Mouse (Mus musculus): Measurements from ENCODE around the gene Ccl5. TPM values are rescaled to one million over a fixed set of nuclear protein-coding genes. Genes with fewer than 3 reads are reported as not detected.

Ccl5 gene
- polyA plus RNA-seq (2014; fragmentation: Nextera tagmentation; extraction: Ambion mirVana), result 0.64 TPM in 1 of 2 replicates, not detected in the other

GRCm38 (mm10) chr11:83530360-83530759, at the start of gene Ccl5:
Gene Ccl5, minus strand, starts transcription at chr11:83530518.
- H3K4me2 ChIP-seq, result no peak within 1 kb of the TSS
- H3K4me1 ChIP-seq (ENCODE audit: insufficient read depth), result no peaks in the 10 kb centered on the region
- ATAC-seq (ENCODE audit: insufficient read depth), result no peak
- 84% methylated on average over 5 of the region's 5 CpGs for WGBS
- DNase-seq, result no peak
- no peak within 1 kb of the TSS for H3K9ac ChIP-seq
- no peaks in the 10 kb centered on the region for H3K9me3 ChIP-seq (ENCODE audit: low read depth, low read length)
- TF ChIP-seq CTCF (IDR thresholded peaks at IDR 0.05; ENCODE audit: low read depth), result no peak
- no peak within 1 kb of the TSS for H3K27ac ChIP-seq (ENCODE audit: low read depth)
- H3K36me3 ChIP-seq (ENCODE audit: insufficient read depth), result no peaks in the 10 kb centered on the region
- H3K4me3 ChIP-seq (ENCODE audit: low read depth, low read length), result no peak within 1 kb of the TSS
- no peaks in the 10 kb centered on the region for H3K27me3 ChIP-seq (ENCODE audit: insufficient read depth, low read length)

- TF ChIP-seq CTCF (IDR thresholded peaks at IDR 0.05; ENCODE audit: low read depth), result no peak
Measured at GRCm38 (mm10) chr11:83578999-83579398, 48.7 kb upstream of the Ccl5 start.

GRCm38 (mm10) chr11:83578186-83578760, 48.0 kb upstream of the Ccl5 start, which contains the start of gene Ccl9:
Gene Ccl9, minus strand, starts transcription at chr11:83578636.
- no peak for ATAC-seq (ENCODE audit: insufficient read depth)
- no peak within 1 kb of the TSS for H3K9ac ChIP-seq
- H3K27me3 ChIP-seq (ENCODE audit: insufficient read depth, low read length), result no peaks in the 10 kb centered on the region
- no peak within 1 kb of the TSS for H3K4me2 ChIP-seq
- DNase-seq, result no peak
- H3K4me3 ChIP-seq (ENCODE audit: low read depth, low read length), result no peak within 1 kb of the TSS
- H3K9me3 ChIP-seq (ENCODE audit: low read depth, low read length), result no peaks in the 10 kb centered on the region
- H3K4me1 ChIP-seq (ENCODE audit: insufficient read depth), result no peaks in the 10 kb centered on the region
- H3K36me3 ChIP-seq (ENCODE audit: insufficient read depth), result no peaks in the 10 kb centered on the region
- H3K27ac ChIP-seq (ENCODE audit: low read depth), result no peak within 1 kb of the TSS
- TF ChIP-seq CTCF (IDR thresholded peaks at IDR 0.05; ENCODE audit: low read depth), result no peak
- WGBS, result 56% methylated on average over 2 of the region's 2 CpGs

More at GRCm38 (mm10) chr11:83578999-83579398, 48.7 kb upstream of the Ccl5 start:
- WGBS, result 66% methylated on average over 3 of the region's 3 CpGs
- Histone ChIP-seq H3K27ac (ENCODE audit: low read depth) (no peak overlapping the region), H3K4me3 (ENCODE audit: low read depth, low read length) (no peak overlapping the region), H3K9ac (no peak overlapping the region), H3K36me3 (ENCODE audit: insufficient read depth) (no peaks in the 10 kb centered on the region), H3K9me3 (ENCODE audit: low read depth, low read length) (no peaks in the 10 kb centered on the region), H3K27me3 (ENCODE audit: insufficient read depth, low read length) (no peaks in the 10 kb centered on the region), H3K4me2 (no peak overlapping the region), H3K4me1 (ENCODE audit: insufficient read depth) (no peaks in the 10 kb centered on the region)
- no peak for DNase-seq
- no peak for ATAC-seq (ENCODE audit: insufficient read depth)

GRCm38 (mm10) chr11:83576927-83577555, 46.7 kb upstream of the Ccl5 start:
- WGBS, result 81% methylated on average over 4 of the region's 4 CpGs
- no peak overlapping the region for H3K27ac ChIP-seq (ENCODE audit: low read depth)
- no peak overlapping the region for H3K4me2 ChIP-seq
- H3K36me3 ChIP-seq (ENCODE audit: insufficient read depth), result no peaks in the 10 kb centered on the region
- no peak for TF ChIP-seq CTCF (IDR thresholded peaks at IDR 0.05; ENCODE audit: low read depth)
- H3K27me3 ChIP-seq (ENCODE audit: insufficient read depth, low read length), result no peaks in the 10 kb centered on the region
- H3K4me1 ChIP-seq (ENCODE audit: insufficient read depth), result no peaks in the 10 kb centered on the region
- ATAC-seq (ENCODE audit: insufficient read depth) (no peak), DNase-seq (no peak)
- H3K9ac ChIP-seq, result no peak overlapping the region
- H3K9me3 ChIP-seq (ENCODE audit: low read depth, low read length), result no peaks in the 10 kb centered on the region
- H3K4me3 ChIP-seq (ENCODE audit: low read depth, low read length), result no peak overlapping the region

GRCm38 (mm10) chr11:83572834-83573233, 42.5 kb upstream of the Ccl5 start:
- Histone ChIP-seq H3K27ac (ENCODE audit: low read depth) (no peak overlapping the region), H3K4me1 (ENCODE audit: insufficient read depth) (no peaks in the 10 kb centered on the region), H3K9ac (no peak overlapping the region), H3K36me3 (ENCODE audit: insufficient read depth) (no peaks in the 10 kb centered on the region), H3K4me3 (ENCODE audit: low read depth, low read length) (no peak overlapping the region), H3K9me3 (ENCODE audit: low read depth, low read length) (no peaks in the 10 kb centered on the region), H3K27me3 (ENCODE audit: insufficient read depth, low read length) (no peaks in the 10 kb centered on the region), H3K4me2 (no peak overlapping the region)
- TF ChIP-seq CTCF (IDR thresholded peaks at IDR 0.05; ENCODE audit: low read depth), result no peak
- WGBS, result 47% methylated on average over 9 of the region's 9 CpGs
- ATAC-seq (ENCODE audit: insufficient read depth) (no peak), DNase-seq (no peak)

GRCm38 (mm10) chr11:83572223-83572622, 41.9 kb upstream of the Ccl5 start:
- ATAC-seq (ENCODE audit: insufficient read depth) (no peak), DNase-seq (no peak)
- Histone ChIP-seq H3K4me3 (ENCODE audit: low read depth, low read length) (no peak overlapping the region), H3K27me3 (ENCODE audit: insufficient read depth, low read length) (no peaks in the 10 kb centered on the region), H3K4me2 (no peak overlapping the region), H3K4me1 (ENCODE audit: insufficient read depth) (no peaks in the 10 kb centered on the region), H3K36me3 (ENCODE audit: insufficient read depth) (no peaks in the 10 kb centered on the region), H3K9ac (no peak overlapping the region), H3K27ac (ENCODE audit: low read depth) (no peak overlapping the region), H3K9me3 (ENCODE audit: low read depth, low read length) (no peaks in the 10 kb centered on the region)
- WGBS, result 85% methylated on average over 8 of the region's 8 CpGs
- no peak for TF ChIP-seq CTCF (IDR thresholded peaks at IDR 0.05; ENCODE audit: low read depth)

- Histone ChIP-seq H3K9ac (no peak overlapping the region), H3K9me3 (ENCODE audit: low read depth, low read length) (no peaks in the 10 kb centered on the region), H3K36me3 (ENCODE audit: insufficient read depth) (no peaks in the 10 kb centered on the region), H3K27me3 (ENCODE audit: insufficient read depth, low read length) (no peaks in the 10 kb centered on the region), H3K4me2 (no peak overlapping the region), H3K27ac (ENCODE audit: low read depth) (no peak overlapping the region), H3K4me3 (ENCODE audit: low read depth, low read length) (no peak overlapping the region), H3K4me1 (ENCODE audit: insufficient read depth) (no peaks in the 10 kb centered on the region)
- ATAC-seq (ENCODE audit: insufficient read depth), result no peak
- no peak for TF ChIP-seq CTCF (IDR thresholded peaks at IDR 0.05; ENCODE audit: low read depth)
- no peak for DNase-seq
- 75% methylated on average over 2 of the region's 2 CpGs for WGBS
Measured at GRCm38 (mm10) chr11:83570189-83570588, 39.9 kb upstream of the Ccl5 start.

Data from lung, embryonic 14.5 days (tissue).